Mouse (Mus musculus): ENCODE data around the gene Olfr771. TPM values are rescaled to one million over a fixed set of nuclear protein-coding genes. Genes with fewer than 3 reads are reported as not detected.

Olfr771 gene
- total and polyA plus RNA-seq, 3 experiments = not detected

DNA sequence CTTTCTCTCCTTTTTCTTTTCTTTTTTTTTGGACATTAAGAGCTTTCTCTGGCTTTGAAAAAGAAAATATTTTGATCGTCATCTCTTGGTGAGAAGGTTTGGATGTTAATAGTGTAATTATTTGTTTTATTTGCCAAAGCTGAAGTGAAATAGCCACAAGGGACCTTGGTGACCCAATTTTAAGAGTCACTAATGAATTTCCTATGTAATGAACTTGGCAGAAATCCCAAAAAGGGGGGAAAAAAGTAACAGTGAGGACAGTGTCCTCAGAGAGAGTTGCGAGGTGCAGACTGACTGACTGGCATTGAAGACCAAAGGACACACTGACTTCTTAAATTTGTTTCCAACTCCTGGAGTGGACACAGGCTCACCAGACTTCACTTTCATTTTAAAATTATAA is 25.7 kb downstream of the Olfr771 start, which contains the start of gene Olfr770:
TSS of gene Olfr770 (minus strand) at position 101 of the 400 bp plus-strand sequence.
- Histone ChIP-seq H3K79me2 (ENCODE audit: control insufficient read depth, insufficient read depth, low read length, poor library complexity) (no peaks in the 10 kb centered on the region), H3K27ac (ENCODE audit: control insufficient read depth, low read depth, low read length) (no peak within 1 kb of the TSS), H3K9me3 (replicated peaks; ENCODE audit: insufficient read depth, low read length) (no peaks in the 10 kb centered on the region), H3K36me3 (ENCODE audit: control insufficient read depth in 1 of 2, insufficient read depth in 2 of 2, low read length in 2 of 2) (no peaks in the 10 kb centered on the region), H3K27me3 (ENCODE audit: control insufficient read depth in 1 of 2, insufficient read depth in 2 of 2, low read length in 2 of 2) (no peaks in the 10 kb centered on the region), H3K4me3 (ENCODE audit: control insufficient read depth in 1 of 2, insufficient read depth in 1 of 2, low read depth in 2 of 2, low read length in 2 of 2) (no peak within 1 kb of the TSS), H3K9ac (ENCODE audit: control insufficient read depth, low read depth, low read length, poor library complexity, severe bottlenecking) (no peak within 1 kb of the TSS), H3K4me1 (ENCODE audit: control insufficient read depth in 1 of 2, insufficient read depth in 2 of 2, low read length in 2 of 2) (no peaks in the 10 kb centered on the region)
- no peak for DNase-seq (ENCODE audit: low read depth, low spot score)
- TF ChIP-seq MYB (IDR thresholded peaks at IDR 0.05; ENCODE audit: low read depth, low read length) (no peak), POLR2A (IDR thresholded peaks at IDR 0.05; ENCODE audit: control insufficient read depth in 1 of 2, insufficient read depth in 1 of 2, low read depth in 1 of 2, low read length in 2 of 2, poor library complexity in 1 of 2) (no peak), POLR2AphosphoS2 (IDR thresholded peaks at IDR 0.05; ENCODE audit: low read length) (no peak), E2F4 (IDR thresholded peaks at IDR 0.05; ENCODE audit: borderline replicate concordance, low read depth, low read length) (no peak), TBP (IDR thresholded peaks at IDR 0.05; ENCODE audit: low read depth, low read length) (no peak), USF1 (IDR thresholded peaks at IDR 0.05; ENCODE audit: low read depth, low read length) (no peak), MEF2A (IDR thresholded peaks at IDR 0.05; ENCODE audit: extremely low read depth, insufficient replicate concordance, low read depth, low read length, poor library complexity, severe bottlenecking) (no peak), ZKSCAN1 (IDR thresholded peaks at IDR 0.05; ENCODE audit: low read depth, low read length) (no peak)

DNA sequence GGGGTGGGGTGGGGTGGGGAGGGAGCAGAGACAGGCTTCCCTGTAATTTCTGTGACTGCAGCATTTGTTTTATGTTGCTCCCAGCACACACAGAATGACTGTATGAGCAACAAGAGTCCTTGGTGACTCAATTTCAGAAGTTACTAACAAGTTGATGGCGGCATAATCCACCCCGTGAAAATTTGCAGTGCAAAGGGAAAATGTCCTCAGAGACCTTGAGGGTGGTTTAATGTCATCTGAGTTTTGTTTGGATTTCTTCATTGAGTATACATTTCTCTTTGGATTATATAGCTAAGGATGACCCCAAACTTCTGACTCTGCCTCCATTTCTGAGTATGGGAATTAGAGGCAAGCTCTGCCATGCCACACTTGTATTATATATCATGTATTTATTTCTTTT is 46.8 kb downstream of the Olfr771 start, which contains the start of gene Olfr769:
TSS of gene Olfr769 (minus strand) at position 101 of the 400 bp plus-strand sequence.
- no peaks in the 10 kb centered on the region for H3K4me1 ChIP-seq (ENCODE audit: control insufficient read depth in 1 of 2, insufficient read depth in 2 of 2, low read length in 2 of 2)
- no peak within 1 kb of the TSS for H3K9ac ChIP-seq (ENCODE audit: control insufficient read depth, low read depth, low read length, poor library complexity, severe bottlenecking)
- H3K27me3 ChIP-seq (ENCODE audit: control insufficient read depth in 1 of 2, insufficient read depth in 2 of 2, low read length in 2 of 2) = no peaks in the 10 kb centered on the region
- no peak within 1 kb of the TSS for H3K27ac ChIP-seq (ENCODE audit: control insufficient read depth, low read depth, low read length)
- no peaks in the 10 kb centered on the region for H3K36me3 ChIP-seq (ENCODE audit: control insufficient read depth in 1 of 2, insufficient read depth in 2 of 2, low read length in 2 of 2)
- H3K9me3 ChIP-seq (replicated peaks; ENCODE audit: insufficient read depth, low read length) = no peaks in the 10 kb centered on the region
- no peak within 1 kb of the TSS for H3K4me3 ChIP-seq (ENCODE audit: control insufficient read depth in 1 of 2, insufficient read depth in 1 of 2, low read depth in 2 of 2, low read length in 2 of 2)
- H3K79me2 ChIP-seq (ENCODE audit: control insufficient read depth, insufficient read depth, low read length, poor library complexity) = no peaks in the 10 kb centered on the region
- DNase-seq (ENCODE audit: low read depth, low spot score) = no peak
- no peak for TF ChIP-seq KAT2A (conservative IDR thresholded peaks at IDR 0.05; ENCODE audit: low read depth, low read length)
- no peak for TF ChIP-seq TBP (IDR thresholded peaks at IDR 0.05; ENCODE audit: low read depth, low read length)
- TF ChIP-seq POLR2AphosphoS2 (IDR thresholded peaks at IDR 0.05; ENCODE audit: low read length) = no peak
- no peak for TF ChIP-seq MXI1 (IDR thresholded peaks at IDR 0.05; ENCODE audit: low read depth, low read length)
- TF ChIP-seq TAL1 (IDR thresholded peaks at IDR 0.05; ENCODE audit: low read length) = no peak
- no peak for TF ChIP-seq POLR2A (IDR thresholded peaks at IDR 0.05; ENCODE audit: control insufficient read depth in 1 of 2, insufficient read depth in 1 of 2, low read depth in 1 of 2, low read length in 2 of 2, poor library complexity in 1 of 2)
- TF ChIP-seq TCF12 (IDR thresholded peaks at IDR 0.05; ENCODE audit: low read depth, low read length) = no peak
- no peak for TF ChIP-seq SIN3A (IDR thresholded peaks at IDR 0.05; ENCODE audit: low read length)
- no peak for TF ChIP-seq MYB (IDR thresholded peaks at IDR 0.05; ENCODE audit: low read depth, low read length)
- TF ChIP-seq POLR2AphosphoS5 (IDR thresholded peaks at IDR 0.05; ENCODE audit: borderline replicate concordance, low read depth, low read length) = no peak
- TF ChIP-seq JUND (IDR thresholded peaks at IDR 0.05; ENCODE audit: low read depth, low read length) = no peak
- no peak for TF ChIP-seq EP300 (IDR thresholded peaks at IDR 0.05; ENCODE audit: low read depth in 1 of 2, low read length in 2 of 2)
- TF ChIP-seq USF1 (IDR thresholded peaks at IDR 0.05; ENCODE audit: low read depth, low read length) = no peak

All from MEL (cell line).